Mouse (Mus musculus): ENCODE measurements at regions not wholly inside any gene's neighbourhood (a gene's known extent, or its start where the extent isn't known, plus 50 kb on each side); places are given as distances from the start of the nearest gene placed in this dataset.

GRCm38 (mm10) chr1:13978640-13979039, 2114.5 kb downstream of the 4930444P10Rik start:
- in situ Hi-C loops (cut with MboI; ENCODE audit: low pct_unique_long_range_greater_than_20kb in 1 of 2, low sequenced_read_pairs in 2 of 2, unreplicated experiment in 1 of 2), result no loop called here

- in situ Hi-C loops (cut with MboI; ENCODE audit: low pct_unique_long_range_greater_than_20kb in 1 of 2, low sequenced_read_pairs in 2 of 2, unreplicated experiment in 1 of 2), result no loop called here
These were observed 2115.9 kb downstream of the 4930444P10Rik start for GRCm38 (mm10) chr1:13977207-13977606.

- in situ Hi-C loops (cut with MboI; ENCODE audit: low pct_unique_long_range_greater_than_20kb in 1 of 2, low sequenced_read_pairs in 2 of 2, unreplicated experiment in 1 of 2), result no loop called here
These were observed 2143.9 kb downstream of the 4930444P10Rik start for GRCm38 (mm10) chr1:13949241-13949640.

DNA sequence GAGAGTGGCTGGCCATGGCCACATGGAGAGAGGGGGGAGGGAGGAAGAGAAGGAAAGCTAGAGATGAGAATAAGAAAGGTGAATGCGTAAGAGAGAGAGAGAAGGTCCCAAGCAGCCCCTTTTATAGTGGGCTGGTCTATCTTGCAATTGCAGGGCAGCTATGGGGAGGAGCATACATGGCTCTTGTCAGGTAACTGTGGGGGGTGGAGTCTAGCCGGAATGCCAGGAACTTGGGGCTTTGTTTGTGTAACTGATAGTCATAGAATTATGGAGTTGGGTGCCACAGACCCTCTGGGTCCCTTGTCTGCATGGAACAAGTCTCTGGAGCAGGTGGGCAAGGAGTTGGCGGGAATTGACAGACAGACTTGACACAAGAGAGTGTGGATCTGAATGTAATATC, 2151.8 kb downstream of the 4930444P10Rik start:
- in situ Hi-C loops (cut with MboI; ENCODE audit: low pct_unique_long_range_greater_than_20kb in 1 of 2, low sequenced_read_pairs in 2 of 2, unreplicated experiment in 1 of 2), result no loop called here

GRCm38 (mm10) chr1:13938344-13938743, 2154.8 kb downstream of the 4930444P10Rik start:
- in situ Hi-C loops (cut with MboI; ENCODE audit: low pct_unique_long_range_greater_than_20kb in 1 of 2, low sequenced_read_pairs in 2 of 2, unreplicated experiment in 1 of 2), result no loop called here

- in situ Hi-C loops (cut with MboI; ENCODE audit: low pct_unique_long_range_greater_than_20kb in 1 of 2, low sequenced_read_pairs in 2 of 2, unreplicated experiment in 1 of 2), result no loop called here
These were observed 2157.1 kb downstream of the 4930444P10Rik start for GRCm38 (mm10) chr1:13935938-13936491.

- in situ Hi-C loops (cut with MboI; ENCODE audit: low pct_unique_long_range_greater_than_20kb in 1 of 2, low sequenced_read_pairs in 2 of 2, unreplicated experiment in 1 of 2), result no loop called here
These were observed 2164.4 kb downstream of the 4930444P10Rik start for GRCm38 (mm10) chr1:13928679-13929078.

- in situ Hi-C loops (cut with MboI; ENCODE audit: low pct_unique_long_range_greater_than_20kb in 1 of 2, low sequenced_read_pairs in 2 of 2, unreplicated experiment in 1 of 2), result no loop called here
These were observed 2165.2 kb downstream of the 4930444P10Rik start for GRCm38 (mm10) chr1:13927964-13928363.

DNA sequence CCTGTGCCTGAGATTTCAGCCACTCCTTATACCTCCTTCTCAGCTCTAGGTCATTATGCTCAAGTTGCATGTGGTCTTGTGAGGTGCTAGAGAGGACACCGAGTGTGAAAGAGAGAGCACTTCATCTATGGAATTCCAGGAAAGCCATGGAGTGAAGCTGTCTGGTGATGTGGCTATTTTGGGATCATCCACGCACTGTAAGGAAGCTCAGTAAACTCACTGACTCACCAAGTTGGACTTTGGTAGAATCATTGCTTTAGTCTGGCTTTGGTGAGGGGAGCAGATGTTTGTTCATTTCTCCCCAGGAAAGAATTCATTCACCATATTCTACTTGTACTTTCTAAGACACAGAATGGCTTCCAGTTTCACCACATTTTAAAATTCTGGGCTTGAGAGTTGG, 2167.1 kb downstream of the 4930444P10Rik start:
- in situ Hi-C loops (cut with MboI; ENCODE audit: low pct_unique_long_range_greater_than_20kb in 1 of 2, low sequenced_read_pairs in 2 of 2, unreplicated experiment in 1 of 2), result no loop called here

DNA sequence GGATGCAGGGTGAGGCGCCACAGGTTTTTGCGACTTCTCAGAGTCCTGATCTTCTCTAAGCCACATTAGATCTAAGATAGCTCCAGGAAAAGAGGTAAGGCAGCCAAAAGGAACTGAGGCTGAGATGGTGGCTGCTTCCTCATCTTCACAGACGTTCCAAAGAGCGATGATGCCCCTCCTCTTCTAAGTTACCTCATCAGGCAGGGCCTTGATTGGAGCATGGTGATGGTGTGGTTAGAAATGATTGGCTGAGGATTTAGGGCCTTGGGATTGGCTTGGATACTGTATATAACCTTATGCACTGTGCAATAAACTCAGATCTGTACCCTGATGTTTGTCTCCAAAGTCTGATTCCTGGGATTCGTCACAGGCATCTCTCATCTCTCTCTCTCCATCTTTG, 2177.9 kb downstream of the 4930444P10Rik start:
- in situ Hi-C loops (cut with MboI; ENCODE audit: low pct_unique_long_range_greater_than_20kb in 1 of 2, low sequenced_read_pairs in 2 of 2, unreplicated experiment in 1 of 2), result no loop called here

DNA sequence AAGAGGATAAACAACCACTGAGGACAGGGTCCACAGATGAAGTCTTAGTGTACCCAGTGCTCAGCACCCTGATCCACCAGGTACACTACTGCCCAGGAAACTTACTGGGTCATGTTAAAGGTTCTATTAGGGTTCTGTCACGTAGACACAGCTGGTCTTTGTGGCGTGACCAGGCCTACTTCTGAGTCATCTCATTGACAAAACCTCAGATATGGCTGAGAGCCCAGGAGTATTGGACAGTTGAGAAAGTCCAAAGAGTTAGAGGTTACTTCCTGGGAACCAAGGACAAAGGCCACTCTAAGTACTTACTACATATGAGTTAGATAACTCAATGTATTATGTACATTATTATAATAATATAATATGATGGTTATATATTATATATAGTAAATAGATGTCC, 2214.0 kb downstream of the 4930444P10Rik start:
- in situ Hi-C loops (cut with MboI; ENCODE audit: low pct_unique_long_range_greater_than_20kb in 1 of 2, low sequenced_read_pairs in 2 of 2, unreplicated experiment in 1 of 2), result no loop called here

GRCm38 (mm10) chr1:13873925-13874324, 2219.2 kb downstream of the 4930444P10Rik start:
- in situ Hi-C loops (cut with MboI; ENCODE audit: low pct_unique_long_range_greater_than_20kb in 1 of 2, low sequenced_read_pairs in 2 of 2, unreplicated experiment in 1 of 2), result no loop called here

DNA sequence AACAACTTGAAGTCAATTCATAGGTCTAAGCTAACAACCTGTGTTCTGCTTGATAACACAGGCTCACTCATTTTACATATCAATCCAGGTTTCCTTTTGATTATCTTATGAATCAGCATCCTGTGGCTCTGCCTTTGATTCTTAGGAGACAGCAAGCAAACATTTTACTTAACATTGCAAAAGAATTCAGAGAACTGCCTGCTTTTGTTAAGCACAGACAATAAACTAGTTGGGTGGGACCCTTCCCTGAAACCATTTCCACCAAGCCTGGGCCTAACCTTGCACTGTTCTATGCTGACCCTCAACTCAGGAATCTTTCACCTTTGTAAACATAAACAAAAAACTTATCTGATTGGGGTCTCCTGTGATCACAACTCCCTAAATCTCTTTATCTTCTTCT, 2220.6 kb downstream of the 4930444P10Rik start:
- in situ Hi-C loops (cut with MboI; ENCODE audit: low pct_unique_long_range_greater_than_20kb in 1 of 2, low sequenced_read_pairs in 2 of 2, unreplicated experiment in 1 of 2), result no loop called here

DNA sequence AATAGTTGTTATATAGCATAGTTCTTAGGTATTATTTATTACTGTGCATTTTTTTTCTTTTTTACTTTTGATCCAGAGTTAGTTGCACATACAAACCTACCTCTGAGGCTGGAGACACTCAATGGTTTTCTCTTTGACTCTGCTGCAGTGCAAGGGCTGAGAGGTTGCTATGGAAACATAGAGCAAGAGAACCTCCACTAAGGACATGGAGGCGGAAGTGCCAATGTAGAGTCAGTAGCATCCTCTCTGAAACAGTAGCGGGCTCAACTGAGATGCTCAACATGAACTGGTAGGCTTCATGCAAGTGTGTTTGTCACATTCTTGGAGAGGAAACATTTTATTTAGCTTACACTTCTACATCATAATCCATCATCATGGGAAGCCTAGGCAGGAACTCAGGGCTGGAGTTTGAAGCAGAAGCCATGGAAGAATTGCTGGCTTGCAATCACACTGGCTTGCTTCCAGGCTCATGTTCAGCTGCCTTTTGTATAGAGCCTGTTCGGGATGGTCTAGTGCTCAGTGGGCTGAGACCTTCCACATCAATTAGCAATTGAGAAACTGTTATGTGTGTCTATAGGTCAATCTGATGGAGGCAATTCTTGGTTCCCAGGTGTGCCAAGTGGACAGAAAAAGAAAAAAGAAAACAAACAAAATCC, 2222.4 kb downstream of the 4930444P10Rik start:
- in situ Hi-C loops (cut with MboI; ENCODE audit: low pct_unique_long_range_greater_than_20kb in 1 of 2, low sequenced_read_pairs in 2 of 2, unreplicated experiment in 1 of 2), result no loop called here

DNA sequence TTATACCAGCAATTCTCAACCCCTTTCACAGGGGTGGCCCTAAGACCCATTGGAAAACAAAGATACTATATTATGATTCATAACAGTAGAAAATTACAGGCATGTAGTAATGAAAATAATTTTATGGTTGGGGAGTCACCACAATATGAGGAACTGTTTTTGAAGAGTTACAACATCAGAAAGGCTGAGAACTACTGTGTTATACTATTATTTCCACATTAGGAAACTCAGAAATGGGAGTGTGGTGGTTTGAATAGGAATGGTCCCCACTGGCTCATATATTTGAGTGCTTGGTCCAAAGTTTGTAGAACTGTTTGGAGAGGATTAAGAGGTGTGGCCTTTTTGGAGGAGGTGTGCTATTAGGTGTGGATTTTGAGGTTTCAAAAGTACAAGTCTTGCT, 2227.4 kb downstream of the 4930444P10Rik start:
- in situ Hi-C loops (cut with MboI; ENCODE audit: low pct_unique_long_range_greater_than_20kb in 1 of 2, low sequenced_read_pairs in 2 of 2, unreplicated experiment in 1 of 2), result no loop called here

DNA sequence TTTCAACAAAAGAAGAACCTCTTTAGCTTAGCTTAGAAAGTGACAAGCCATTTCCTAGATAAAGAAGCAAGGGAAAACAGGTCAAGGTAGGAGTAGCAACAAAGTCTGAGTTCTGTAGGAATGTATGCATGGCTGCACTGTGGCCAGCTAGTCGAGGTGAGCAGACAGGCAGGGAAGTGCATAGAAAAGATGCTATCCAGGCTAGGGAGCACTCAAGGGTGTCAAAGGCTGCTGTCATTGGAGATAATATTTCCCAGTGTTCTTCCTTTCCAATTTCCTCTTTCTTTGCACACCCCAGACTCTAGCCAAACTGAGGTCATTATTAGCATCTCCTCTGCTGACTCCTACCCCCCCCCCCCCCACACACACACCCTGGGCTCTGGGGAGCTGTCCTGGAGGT, 2229.4 kb downstream of the 4930444P10Rik start:
- in situ Hi-C loops (cut with MboI; ENCODE audit: low pct_unique_long_range_greater_than_20kb in 1 of 2, low sequenced_read_pairs in 2 of 2, unreplicated experiment in 1 of 2), result no loop called here

DNA sequence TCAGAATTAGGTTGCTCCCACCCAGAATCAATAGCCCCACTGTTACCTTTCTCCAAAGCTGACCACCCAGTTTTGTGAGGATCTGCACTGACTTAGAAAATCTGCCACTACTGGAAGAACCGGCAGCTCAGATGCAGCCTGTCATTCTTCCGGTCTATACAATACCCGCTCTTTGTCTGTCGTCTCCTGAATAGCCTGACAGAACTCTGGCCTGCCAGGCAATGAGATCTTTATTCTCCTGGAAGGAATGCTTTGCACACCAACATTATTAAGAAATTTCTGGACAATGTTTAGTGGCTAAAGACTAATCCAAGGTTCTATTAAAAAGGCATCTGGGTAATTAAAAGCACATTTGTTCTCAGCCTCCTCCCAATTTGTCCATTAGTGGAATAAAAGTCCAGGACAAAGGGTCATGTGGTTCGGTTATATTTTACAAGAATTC, 2232.0 kb downstream of the 4930444P10Rik start:
- in situ Hi-C loops (cut with MboI; ENCODE audit: low pct_unique_long_range_greater_than_20kb in 1 of 2, low sequenced_read_pairs in 2 of 2, unreplicated experiment in 1 of 2), result no loop called here

DNA sequence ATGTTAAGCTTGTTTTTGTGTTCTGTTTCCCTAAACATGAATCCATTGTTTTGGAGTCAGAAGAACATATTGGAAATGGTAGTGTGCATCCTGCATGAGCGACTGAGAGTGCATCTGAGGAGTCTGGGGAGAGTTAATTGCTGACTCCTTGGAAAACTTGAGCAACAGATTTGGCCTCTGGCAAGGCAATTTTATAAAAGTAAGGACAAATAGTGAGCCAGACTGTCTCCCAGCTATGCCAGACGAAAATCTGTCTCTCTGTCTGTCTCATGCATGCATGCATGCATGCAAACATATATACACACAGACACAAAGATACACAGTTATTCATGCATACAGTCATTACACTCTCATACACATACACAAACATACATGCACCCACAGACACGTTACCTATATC, 2232.7 kb downstream of the 4930444P10Rik start:
- in situ Hi-C loops (cut with MboI; ENCODE audit: low pct_unique_long_range_greater_than_20kb in 1 of 2, low sequenced_read_pairs in 2 of 2, unreplicated experiment in 1 of 2), result no loop called here

GRCm38 (mm10) chr1:13859723-13860122, 2233.4 kb downstream of the 4930444P10Rik start:
- in situ Hi-C loops (cut with MboI; ENCODE audit: low pct_unique_long_range_greater_than_20kb in 1 of 2, low sequenced_read_pairs in 2 of 2, unreplicated experiment in 1 of 2), result no loop called here

- in situ Hi-C loops (cut with MboI; ENCODE audit: low pct_unique_long_range_greater_than_20kb in 1 of 2, low sequenced_read_pairs in 2 of 2, unreplicated experiment in 1 of 2), result no loop called here
These were observed 2234.6 kb downstream of the 4930444P10Rik start for GRCm38 (mm10) chr1:13858371-13859018.
